Mouse (Mus musculus) liver, adult 2 months (tissue): ENCODE measurements around the gene Dnmt3b.

Experiments used
- CTCF ChIP-seq: fragments of 200-500 bp; IDR thresholded peaks from 2 replicates; pipeline ENCODE4 v1.5.1; 2011; ENCODE audit warnings: low read depth, low read length, control low read depth
- POLR2A ChIP-seq: fragments of 200-500 bp; IDR thresholded peaks from 2 replicates; pipeline ENCODE4 v1.6.1; 2011; ENCODE audit warnings: low read length, control low read depth; ENCODE audit not compliant: insufficient read depth; ENCODE audit errors: extremely low read depth

DNA sequence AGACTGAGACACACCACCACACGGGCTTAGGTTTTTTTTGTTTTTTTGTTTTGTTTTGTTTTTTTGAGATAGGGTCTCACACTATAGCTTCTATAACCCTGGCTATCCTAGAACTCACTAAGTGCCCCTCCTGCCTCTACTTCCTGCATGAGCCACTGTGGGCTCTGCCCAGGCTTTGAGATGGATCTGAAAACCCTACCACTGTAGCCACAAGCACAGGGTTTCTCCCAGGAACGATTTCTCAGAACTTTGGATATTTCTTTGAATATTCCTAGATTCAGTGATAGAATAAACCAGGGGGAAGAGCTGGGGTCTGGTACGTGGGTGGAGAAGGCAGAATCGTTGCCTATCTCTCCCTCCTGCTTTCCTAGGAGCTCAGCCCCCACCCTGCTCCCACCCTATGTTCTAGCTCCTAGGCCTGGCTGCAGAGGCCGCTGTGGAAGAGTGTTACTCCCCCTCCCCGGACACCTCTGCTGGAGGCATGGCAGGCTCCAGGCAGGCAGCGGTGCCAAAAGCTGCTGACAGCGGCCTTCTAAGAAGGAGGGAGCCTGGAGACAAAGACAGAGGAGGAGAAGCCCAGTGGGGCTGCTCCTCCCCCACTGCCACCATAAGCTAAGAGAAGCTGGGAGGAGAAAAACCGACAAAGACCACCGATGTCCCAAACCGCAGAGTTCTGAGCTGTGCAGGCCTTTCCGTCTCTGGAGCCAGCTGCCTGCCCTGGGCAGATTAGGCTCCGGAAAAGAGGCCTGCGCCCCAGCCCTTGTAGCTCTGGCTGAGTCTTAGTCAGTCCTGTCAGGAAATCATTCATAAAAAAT, 38.6 kb upstream of the Dnmt3b start:
- TF ChIP-seq POLR2A (no peak), CTCF (no peak)
